Mouse (Mus musculus): ENCODE results near the gene Selenof. TPM values are rescaled to one million over a fixed set of nuclear protein-coding genes. Genes with fewer than 3 reads are reported as not detected.
"Not testable (repeated sequence)": the region's sequence is repeated elsewhere in the genome, so short reads cannot be mapped to it uniquely, and the experiment has no call there.

Selenof gene
- total RNA-seq, 2 experiments from 2014 or later: 224 to 252 TPM

DNA sequence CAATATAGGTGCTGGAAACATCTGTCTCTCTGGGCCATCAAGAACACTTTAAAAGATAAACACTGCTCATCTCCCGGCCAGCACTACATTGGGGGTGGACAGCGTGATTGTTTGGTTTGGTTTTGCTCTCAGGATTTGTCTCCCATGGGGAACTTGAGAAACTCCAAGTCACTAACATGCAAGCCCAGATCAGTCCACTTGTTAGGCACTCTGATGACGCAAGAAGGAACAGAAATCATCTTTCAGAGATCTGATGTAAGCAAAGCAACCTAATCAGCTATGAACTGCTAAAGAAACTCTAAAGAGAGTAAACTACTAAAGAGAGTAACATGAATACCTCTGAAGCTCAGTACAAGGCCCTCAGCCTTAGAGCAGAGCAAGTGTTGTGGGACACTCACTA, 33.5 kb downstream of the Selenof start:
- no peak for DNase-seq

GRCm38 (mm10) chr3:144604205-144604604, 34.1 kb downstream of the Selenof start:
- no peak for DNase-seq

DNA sequence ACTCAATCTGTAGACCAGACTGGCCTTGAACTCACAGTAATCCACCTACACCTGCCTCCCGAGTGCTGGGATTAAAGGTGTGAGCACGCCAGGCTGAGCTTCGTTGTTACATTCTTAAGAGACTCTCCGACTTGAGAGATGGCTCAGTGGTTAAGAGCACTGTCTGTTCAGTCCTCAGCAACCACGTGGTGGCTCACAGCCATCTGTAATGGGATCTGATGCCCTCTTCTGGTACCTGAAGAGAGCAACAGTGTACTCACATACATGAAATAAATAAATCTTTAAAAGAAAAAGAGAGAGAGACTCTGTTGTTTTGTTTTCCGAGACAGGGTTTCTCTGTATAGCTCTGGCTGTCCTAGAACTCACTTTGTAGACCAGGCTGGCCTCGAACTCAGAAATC, 35.7 kb downstream of the Selenof start:
- not testable (repeated sequence) for DNase-seq

- no peak for DNase-seq
These were observed 36.3 kb downstream of the Selenof start for GRCm38 (mm10) chr3:144606449-144606848.

- DNase-seq: no peak
These were observed 38.0 kb downstream of the Selenof start for GRCm38 (mm10) chr3:144608090-144608489.

DNA sequence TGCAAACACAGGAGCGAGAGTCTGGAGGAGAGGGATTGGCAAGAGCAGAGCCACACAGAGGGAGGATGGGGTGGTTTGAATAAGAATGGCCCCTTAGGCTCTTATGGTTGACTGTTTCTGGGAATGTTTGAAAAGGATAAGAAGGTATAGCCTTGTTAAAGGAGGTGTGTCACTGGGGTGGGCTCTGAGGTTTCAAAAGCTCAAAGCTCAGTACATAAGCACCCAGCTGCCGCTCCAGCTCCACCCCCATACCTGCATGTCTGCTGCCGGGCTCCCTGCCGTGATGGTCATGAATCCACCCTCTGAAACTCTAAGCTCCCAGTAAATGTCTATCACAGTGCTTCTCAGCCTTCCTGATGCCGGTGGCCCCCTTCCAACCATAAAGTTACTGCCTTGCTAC, 40.7 kb downstream of the Selenof start:
- DNase-seq: no peak

GRCm38 (mm10) chr3:144611626-144612271, 41.6 kb downstream of the Selenof start:
- peak; percentile 56 for DNase-seq

- DNase-seq: no peak
These were observed 42.3 kb downstream of the Selenof start for GRCm38 (mm10) chr3:144612382-144612781.

DNA sequence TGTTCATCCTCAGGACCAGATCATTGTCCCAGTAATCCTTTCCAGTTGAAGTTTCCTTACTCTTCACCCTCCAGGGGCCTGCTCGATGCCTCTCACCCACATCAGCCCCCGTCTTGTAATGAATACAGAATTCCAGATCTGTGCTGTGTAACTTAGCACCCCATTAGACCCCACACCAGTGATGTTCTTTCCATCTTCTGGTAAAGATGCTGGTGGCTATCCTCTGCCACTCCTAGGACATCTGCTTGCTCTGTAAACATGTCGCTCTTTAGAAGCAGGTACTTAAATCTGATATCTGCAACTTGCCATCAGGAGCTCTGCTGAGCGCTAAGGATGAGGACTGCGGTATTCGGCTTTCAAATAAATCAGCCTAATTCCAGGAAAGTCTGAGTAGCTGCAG, 44.2 kb downstream of the Selenof start:
- DNase-seq: no peak

GRCm38 (mm10) chr3:144614698-144615097, 44.6 kb downstream of the Selenof start:
- no peak for DNase-seq

- no peak for DNase-seq
These were observed 45.4 kb downstream of the Selenof start for GRCm38 (mm10) chr3:144615459-144615858.

- DNase-seq: peak; percentile 89
These were observed 46.7 kb downstream of the Selenof start for GRCm38 (mm10) chr3:144616654-144617425.

DNA sequence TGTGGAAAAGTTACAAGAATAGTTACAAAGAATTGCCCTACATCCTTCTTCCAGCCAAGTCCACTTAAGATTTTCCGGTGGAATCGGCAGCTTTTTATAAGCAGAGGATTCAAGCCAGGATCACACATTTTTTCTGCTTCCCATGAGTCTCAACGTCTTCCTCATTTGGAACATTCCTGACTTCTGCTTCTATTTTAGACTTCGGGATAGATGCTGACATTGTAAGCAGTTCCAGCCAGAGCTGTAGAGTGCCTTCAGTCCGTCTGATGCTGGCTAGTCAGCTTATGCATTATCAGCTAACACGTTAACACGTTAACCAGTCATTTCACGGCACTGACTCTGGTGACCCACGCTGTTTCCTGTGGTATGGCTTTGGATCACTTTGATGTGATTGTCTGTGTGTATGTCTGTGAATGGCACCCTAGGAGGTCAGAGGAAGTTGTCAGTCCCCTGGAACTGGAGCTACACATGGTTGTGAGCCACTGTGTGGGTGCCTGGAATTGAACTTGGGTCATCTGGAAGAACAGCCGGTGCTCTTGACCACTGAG, 47.6 kb downstream of the Selenof start:
- no peak for DNase-seq

DNA sequence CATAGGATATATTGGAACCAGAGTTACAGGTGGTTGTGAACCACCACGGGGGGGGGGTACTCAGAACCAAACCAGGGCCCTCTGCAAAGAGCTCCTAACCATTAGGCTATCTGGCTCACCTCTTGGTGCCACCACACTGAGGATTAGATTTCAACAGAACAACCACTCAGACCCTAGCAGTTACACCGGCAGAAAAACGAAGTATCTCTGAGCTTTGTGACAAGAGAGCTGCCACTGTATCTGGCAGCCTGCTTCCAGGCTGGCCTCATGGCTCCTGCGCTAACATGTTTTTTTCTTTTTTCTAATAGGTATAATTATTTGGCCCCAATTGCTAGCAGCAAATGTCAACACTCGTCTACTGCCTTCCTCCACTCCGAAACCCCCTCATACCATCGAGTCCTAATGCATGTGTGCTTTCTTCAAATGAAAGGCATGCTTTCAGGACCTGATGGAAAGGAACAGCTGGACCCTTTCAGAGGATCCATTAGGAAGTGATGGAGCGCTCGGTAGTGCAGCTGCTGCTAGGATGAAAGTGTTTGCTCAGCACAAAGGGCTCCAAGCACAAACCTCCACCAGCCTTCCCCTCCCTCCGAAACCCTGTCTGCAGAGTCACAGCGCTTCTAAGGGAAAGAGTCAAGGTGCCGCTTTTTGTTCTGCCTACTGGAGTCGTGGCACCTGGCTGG, 53.0 kb downstream of the Selenof start:
- DNase-seq: no peak

DNA sequence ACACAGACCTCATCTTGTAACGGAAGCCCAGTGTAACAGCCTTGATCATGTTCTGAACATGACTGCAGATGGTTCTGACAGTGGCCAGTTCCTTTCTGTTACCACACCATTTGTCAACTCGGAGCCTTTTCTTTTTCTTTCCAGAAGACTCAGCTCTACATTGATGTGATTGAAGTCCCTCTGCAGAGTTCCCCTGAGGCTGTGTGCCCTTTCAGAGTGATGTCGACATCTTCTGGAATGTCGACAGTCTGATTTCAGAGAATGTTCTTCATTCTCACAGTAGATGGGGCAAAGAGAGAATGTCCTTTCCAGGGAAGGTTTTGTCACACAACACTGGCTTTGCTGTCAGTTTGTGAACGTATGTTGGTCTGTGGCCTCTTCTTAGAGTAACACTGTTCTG, 55.6 kb downstream of the Selenof start:
- DNase-seq: no peak

DNA sequence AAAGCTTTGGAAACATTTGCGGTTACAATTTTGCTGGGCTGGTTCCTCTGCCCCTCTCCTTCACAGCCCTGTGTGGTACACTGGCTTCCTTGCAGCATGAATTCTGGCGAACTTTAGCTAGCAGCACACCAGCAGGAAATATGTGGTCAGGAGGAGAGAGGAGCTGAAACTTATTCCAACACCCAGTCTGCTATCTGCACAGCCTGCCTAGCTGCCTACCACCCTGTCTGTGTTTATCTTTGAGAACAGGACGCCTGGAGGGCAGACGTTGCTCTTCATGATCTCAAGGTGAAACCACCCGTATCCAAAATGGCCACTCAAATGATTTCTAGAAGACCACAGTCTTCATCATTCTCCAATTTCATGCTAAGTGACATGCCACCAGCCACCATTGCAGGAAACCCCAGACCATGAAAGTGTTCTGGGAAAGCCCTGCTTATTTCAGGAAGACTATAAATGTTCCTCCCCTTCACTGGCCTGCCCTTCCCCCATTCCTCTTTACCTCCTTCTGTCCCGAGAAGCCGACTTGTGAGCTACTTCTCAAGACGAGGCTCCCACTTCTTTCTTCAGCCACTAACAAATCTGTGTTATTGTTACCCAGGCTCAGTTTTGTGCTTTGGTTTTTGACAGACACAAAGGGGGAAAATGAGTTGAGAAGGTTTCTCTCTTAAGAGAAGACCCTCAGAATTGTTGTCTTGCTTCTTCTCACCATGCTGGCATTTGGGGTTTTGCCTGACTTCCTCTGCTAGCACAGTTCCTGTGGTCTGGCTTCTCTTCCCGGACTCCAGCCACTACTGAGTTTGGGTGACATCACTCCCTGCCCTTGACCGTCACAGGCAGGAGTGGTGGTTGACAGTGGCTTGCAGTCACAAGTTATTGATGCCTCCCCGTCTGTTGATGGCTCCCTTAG, 58.2 kb downstream of the Selenof start:
- no peak for DNase-seq

- no peak for DNase-seq
These were observed 58.8 kb downstream of the Selenof start for GRCm38 (mm10) chr3:144628915-144629230.

DNA sequence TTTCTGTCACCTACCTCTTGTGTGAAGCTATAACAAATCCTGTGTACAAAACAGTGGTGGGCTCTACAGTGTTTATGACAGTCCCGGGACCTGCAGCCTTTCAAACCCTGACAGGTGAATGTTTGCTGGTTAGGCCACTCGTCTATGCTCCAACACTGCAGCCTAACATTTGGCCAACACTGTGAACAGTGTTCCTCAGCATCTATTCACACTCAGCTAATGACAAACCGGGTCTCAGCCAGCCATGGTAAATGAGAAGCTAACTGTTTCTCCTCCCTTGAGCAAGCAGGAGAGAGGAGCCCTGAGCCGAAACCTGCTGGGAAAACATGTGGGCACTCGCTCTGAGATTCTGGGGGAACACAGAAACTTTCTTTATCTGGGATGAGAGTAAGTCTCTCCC, 65.1 kb downstream of the Selenof start:
- DNase-seq: no peak

DNA sequence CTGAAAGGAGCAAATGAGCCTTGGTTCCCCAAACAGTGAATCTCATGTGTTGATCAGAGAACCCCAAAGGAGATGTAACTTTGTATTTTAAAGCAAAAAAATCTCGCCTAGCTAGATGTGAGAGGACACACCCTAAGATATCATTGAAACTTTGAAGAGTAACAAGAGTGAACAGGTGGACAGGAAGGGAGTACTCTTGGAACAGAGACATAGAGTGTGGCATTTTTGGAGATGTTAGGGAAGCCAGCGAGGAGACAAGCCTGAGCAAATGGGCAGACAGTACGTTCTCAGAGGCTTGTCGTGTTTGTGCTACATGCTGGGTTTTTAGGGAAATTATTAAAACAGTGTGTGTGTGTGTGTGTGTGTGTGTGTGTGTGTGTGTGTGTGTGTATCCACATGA, 68.0 kb downstream of the Selenof start:
- no peak for DNase-seq

- no peak for DNase-seq
These were observed 69.3 kb downstream of the Selenof start for GRCm38 (mm10) chr3:144639387-144639786.

DNA sequence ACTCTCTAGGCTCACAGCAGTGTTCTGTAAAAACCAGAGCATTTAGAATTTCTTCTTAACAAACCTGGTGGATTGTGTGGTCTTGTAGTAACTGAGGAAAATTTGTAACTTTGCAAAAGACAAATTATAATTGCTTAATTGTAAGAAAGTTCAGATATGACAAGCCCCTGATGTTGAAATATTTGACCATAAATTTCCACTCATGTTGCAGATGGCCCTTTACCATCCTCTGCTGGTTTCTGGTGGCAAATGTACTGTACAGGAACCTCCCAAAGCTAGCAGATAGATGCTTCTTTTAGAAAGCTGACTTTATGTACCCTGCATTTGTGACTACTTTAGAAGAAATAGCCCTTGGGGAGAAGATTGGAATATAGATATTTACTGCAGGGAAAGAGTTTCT, 69.9 kb downstream of the Selenof start:
- DNase-seq: no peak

DNA sequence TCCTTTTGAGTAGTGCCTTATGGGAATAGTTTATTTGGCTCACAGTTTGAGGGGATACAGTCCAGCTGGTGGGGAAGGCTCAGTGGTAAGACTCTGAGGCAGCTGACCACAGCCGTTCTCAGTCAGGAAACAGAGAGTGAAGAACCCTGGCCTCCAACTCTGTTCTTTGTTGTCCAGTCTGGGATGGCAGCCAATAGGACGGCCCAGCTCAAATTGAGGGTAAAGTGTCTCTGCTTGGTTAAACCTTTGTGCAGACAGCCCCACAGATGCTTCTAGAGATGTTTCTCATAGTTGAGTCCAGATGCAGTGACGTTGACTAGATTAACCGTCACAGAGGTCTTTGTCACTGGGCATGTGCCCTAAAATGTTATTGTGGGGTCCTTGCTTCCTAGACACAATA, 72.0 kb downstream of the Selenof start:
- no peak for DNase-seq
